Mouse (Mus musculus): ENCODE data around the gene Elf3.

DNA sequence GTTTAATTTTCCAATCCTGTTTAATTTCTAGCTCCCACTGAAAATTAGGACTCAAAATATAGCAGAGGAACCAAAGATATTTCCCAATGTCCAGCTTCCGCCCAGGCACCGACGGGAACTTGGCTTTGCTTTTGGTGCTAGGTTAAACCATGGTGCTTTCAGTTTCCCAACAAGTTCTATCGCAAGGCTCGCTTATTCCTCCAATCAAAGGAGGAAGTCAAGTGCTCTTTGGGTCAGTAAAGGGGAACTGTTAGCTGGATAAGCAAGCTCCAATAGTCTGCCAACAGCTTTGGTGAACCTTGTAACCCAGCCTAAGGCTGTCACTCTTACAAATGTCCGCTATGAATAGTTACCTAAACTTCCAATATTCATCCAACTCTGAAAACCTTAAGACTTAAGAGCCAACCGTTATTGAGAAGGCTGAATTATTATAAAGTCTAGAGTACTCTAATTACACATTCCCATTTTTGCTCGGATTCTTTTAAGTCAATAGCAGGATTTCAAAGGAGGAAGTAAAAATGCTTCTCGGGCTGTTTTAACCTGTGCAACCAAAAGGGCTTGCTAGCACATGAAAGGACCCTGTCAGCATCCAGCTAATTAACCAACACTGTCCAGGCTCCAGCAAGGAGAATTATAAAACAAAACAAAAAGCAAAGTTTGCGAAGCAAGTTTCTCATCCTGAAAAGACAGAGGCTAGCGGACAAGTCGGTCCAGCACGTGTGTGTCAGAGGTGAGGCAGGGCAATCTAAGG, 24.3 kb upstream of the Elf3 start:
- no peak for TF ChIP-seq CTCF (IDR thresholded peaks at IDR 0.05)
- no peak for TF ChIP-seq EP300 (IDR thresholded peaks at IDR 0.05)

Data from lung, postnatal 0 days (tissue).